Mouse (Mus musculus) adrenal gland, adult 8-10 months (tissue): ENCODE measurements around the gene Mcm3ap. TPM values are rescaled to one million over a fixed set of nuclear protein-coding genes. Genes with fewer than 3 reads are reported as not detected.

Source experiments
- DNase-seq: peaks from one replicate; pipeline ENCODE4 v3.0.0; 2022
- total RNA-seq, 4 experiments: library from RNA; stranded (reverse); gene quantifications; 2 replicates each; pipeline ENCODE4 v1.2.4; 2022

Mcm3ap gene
- total RNA-seq, 4 experiments from 2014 or later = 32.2 to 46.7 (median 40.8) TPM

- no peak for DNase-seq
Observed at GRCm38 (mm10) chr10:76495501-76495900, 26.8 kb downstream of the Mcm3ap start.

GRCm38 (mm10) chr10:76496366-76496765 lies 27.6 kb downstream of the Mcm3ap start:
- DNase-seq = no peak

GRCm38 (mm10) chr10:76497522-76497921 lies 28.8 kb downstream of the Mcm3ap start:
- no peak for DNase-seq

- no peak for DNase-seq
Observed at GRCm38 (mm10) chr10:76504271-76504943, 35.7 kb downstream of the Mcm3ap start.

GRCm38 (mm10) chr10:76505865-76506264 lies 37.1 kb downstream of the Mcm3ap start:
- no peak for DNase-seq

GRCm38 (mm10) chr10:76512965-76513583 lies 44.3 kb downstream of the Mcm3ap start:
- peak; percentile 36 for DNase-seq

GRCm38 (mm10) chr10:76530922-76531321 lies 62.2 kb downstream of the Mcm3ap start:
- DNase-seq = no peak

- DNase-seq = peak; percentile 97
Observed at GRCm38 (mm10) chr10:76531375-76531774, 62.6 kb downstream of the Mcm3ap start, which contains the start of gene Lss. Lss (plus strand) TSS chr10:76531588.

- DNase-seq = no peak
Observed at GRCm38 (mm10) chr10:76531828-76532227, 63.1 kb downstream of the Mcm3ap start.

- DNase-seq = no peak
Observed at GRCm38 (mm10) chr10:76535526-76535925, 66.8 kb downstream of the Mcm3ap start.

- no peak for DNase-seq
Observed at GRCm38 (mm10) chr10:76537619-76538018, 68.9 kb downstream of the Mcm3ap start.

GRCm38 (mm10) chr10:76541336-76542085 lies 72.8 kb downstream of the Mcm3ap start:
- DNase-seq = no peak

GRCm38 (mm10) chr10:76542636-76543375 lies 74.1 kb downstream of the Mcm3ap start:
- DNase-seq = no peak

- DNase-seq = no peak
Observed at GRCm38 (mm10) chr10:76546566-76546965, 77.8 kb downstream of the Mcm3ap start.

- no peak for DNase-seq
Observed at GRCm38 (mm10) chr10:76548218-76548617, 79.5 kb downstream of the Mcm3ap start.

- no peak for DNase-seq
Observed at GRCm38 (mm10) chr10:76550458-76550857, 81.7 kb downstream of the Mcm3ap start.

- no peak for DNase-seq
Observed at GRCm38 (mm10) chr10:76551556-76551955, 82.8 kb downstream of the Mcm3ap start.

GRCm38 (mm10) chr10:76554061-76554460 lies 85.3 kb downstream of the Mcm3ap start:
- DNase-seq = no peak

- no peak for DNase-seq
Observed at GRCm38 (mm10) chr10:76561972-76562371, 93.2 kb downstream of the Mcm3ap start, which contains the start of gene Spatc1l. Spatc1l (plus strand) TSS chr10:76562272.
